Mouse (Mus musculus): ENCODE measurements around the gene Prss27. TPM values are rescaled to one million over a fixed set of nuclear protein-coding genes. Genes with fewer than 3 reads are reported as not detected.

Prss27 gene
- total and polyA plus RNA-seq, 2 experiments from 2014 or later = not detected

DNA sequence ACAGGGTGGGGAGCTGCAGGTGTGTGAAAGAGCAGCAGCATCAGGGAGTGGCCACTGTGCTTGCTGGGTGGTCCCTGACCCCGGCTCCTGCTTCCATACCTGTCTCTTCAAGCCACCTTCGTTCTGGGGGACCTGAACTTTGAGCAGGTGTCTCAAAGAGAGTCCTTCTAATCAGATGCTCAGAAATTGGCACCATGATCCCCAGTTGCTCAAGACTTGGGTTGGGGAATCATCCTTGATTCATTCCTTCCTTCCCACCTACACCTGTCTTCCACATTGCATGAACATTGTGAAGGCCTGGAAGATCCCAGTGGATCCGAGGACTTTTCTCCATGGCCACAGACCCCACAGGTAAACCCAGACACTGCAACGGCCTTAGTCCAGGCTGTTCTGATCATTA is 29.8 kb upstream of the Prss27 start:
- Histone ChIP-seq H3K9me3 (ENCODE audit: low read length) (no peaks in the 10 kb centered on the region), H3K4me2 (ENCODE audit: low read depth, low read length) (no peak overlapping the region), H3K36me3 (ENCODE audit: insufficient read depth, low read length) (no peaks in the 10 kb centered on the region), H3K27ac (no peak overlapping the region), H3K27me3 (ENCODE audit: insufficient read depth, low read length) (no peaks in the 10 kb centered on the region), H3K4me3 (ENCODE audit: low read length) (no peak overlapping the region), H3K9ac (replicated peaks; ENCODE audit: low read length) (no peak overlapping the region), H3K4me1 (ENCODE audit: insufficient read depth, low read length) (no peaks in the 10 kb centered on the region)
- DNase-seq (ENCODE audit: low spot score) (no peak), ATAC-seq (no peak)
- 77% methylated on average over 4 of the region's 4 CpGs for WGBS
- TF ChIP-seq CTCF (IDR thresholded peaks at IDR 0.05; ENCODE audit: low read depth) = no peak

DNA sequence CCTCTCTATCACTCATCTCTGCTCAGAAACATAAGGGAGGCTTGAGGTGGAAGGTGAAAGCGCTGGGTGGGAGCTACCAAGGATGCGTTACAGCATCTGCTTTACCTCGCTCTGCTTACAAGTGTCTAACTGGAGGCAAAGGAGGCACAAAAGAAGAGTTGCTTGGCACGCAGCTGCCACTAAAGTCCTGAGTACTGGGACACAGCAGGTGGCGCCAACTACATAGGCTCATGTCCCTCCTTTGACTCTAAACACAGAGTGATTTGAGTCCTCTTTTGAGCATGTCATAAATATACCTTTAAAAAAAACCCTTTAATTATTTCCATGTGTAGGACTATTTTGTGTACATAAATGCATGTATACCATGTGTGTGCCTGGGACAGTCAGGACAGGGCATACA is 28.3 kb upstream of the Prss27 start:
- TF ChIP-seq CTCF (IDR thresholded peaks at IDR 0.05; ENCODE audit: low read depth) = 0 out of 2 replicates have a peak, but pooled peaks have one; percentile 11
- DNase-seq (ENCODE audit: low spot score) = no peak
- Histone ChIP-seq H3K4me1 (ENCODE audit: insufficient read depth, low read length) (no peaks in the 10 kb centered on the region), H3K27ac (no peak overlapping the region), H3K27me3 (ENCODE audit: insufficient read depth, low read length) (no peaks in the 10 kb centered on the region), H3K9ac (replicated peaks; ENCODE audit: low read length) (no peak overlapping the region), H3K9me3 (ENCODE audit: low read length) (no peaks in the 10 kb centered on the region), H3K36me3 (ENCODE audit: insufficient read depth, low read length) (no peaks in the 10 kb centered on the region), H3K4me2 (ENCODE audit: low read depth, low read length) (no peak overlapping the region), H3K4me3 (ENCODE audit: low read length) (no peak overlapping the region)
- no peak for ATAC-seq
- 53% methylated on average over 5 of the region's 5 CpGs for WGBS

DNA sequence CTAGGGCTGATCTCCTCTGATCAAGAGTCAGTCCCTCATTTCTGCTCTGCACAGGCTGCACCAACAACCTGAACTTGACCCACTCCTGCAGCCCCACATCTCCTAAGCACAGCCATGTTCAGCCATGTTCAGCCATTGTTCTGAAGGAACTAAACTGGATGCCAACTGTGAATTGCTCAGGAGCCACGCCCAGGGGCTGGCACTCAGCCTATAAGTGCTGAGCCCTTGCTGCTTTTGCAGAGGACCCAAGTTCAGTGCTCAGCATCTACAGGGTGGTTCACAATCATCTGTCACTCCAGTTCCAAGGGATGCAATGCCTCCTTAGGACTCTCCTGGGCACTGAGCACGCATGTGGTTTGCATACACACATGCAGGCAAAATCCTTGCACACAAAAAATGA is 25.0 kb upstream of the Prss27 start:
- no peaks in the 10 kb centered on the region for H3K27me3 ChIP-seq (ENCODE audit: insufficient read depth, low read length)
- no peak overlapping the region for H3K4me3 ChIP-seq (ENCODE audit: low read length)
- H3K4me1 ChIP-seq (ENCODE audit: insufficient read depth, low read length) = no peaks in the 10 kb centered on the region
- 78% methylated on average over 2 of the region's 2 CpGs for WGBS
- H3K4me2 ChIP-seq (ENCODE audit: low read depth, low read length) = no peak overlapping the region
- H3K36me3 ChIP-seq (ENCODE audit: insufficient read depth, low read length) = no peaks in the 10 kb centered on the region
- no peak overlapping the region for H3K9ac ChIP-seq (replicated peaks; ENCODE audit: low read length)
- H3K27ac ChIP-seq = no peak overlapping the region
- no peaks in the 10 kb centered on the region for H3K9me3 ChIP-seq (ENCODE audit: low read length)
- no peak for TF ChIP-seq CTCF (IDR thresholded peaks at IDR 0.05; ENCODE audit: low read depth)
- ATAC-seq (no peak), DNase-seq (ENCODE audit: low spot score) (no peak)

DNA sequence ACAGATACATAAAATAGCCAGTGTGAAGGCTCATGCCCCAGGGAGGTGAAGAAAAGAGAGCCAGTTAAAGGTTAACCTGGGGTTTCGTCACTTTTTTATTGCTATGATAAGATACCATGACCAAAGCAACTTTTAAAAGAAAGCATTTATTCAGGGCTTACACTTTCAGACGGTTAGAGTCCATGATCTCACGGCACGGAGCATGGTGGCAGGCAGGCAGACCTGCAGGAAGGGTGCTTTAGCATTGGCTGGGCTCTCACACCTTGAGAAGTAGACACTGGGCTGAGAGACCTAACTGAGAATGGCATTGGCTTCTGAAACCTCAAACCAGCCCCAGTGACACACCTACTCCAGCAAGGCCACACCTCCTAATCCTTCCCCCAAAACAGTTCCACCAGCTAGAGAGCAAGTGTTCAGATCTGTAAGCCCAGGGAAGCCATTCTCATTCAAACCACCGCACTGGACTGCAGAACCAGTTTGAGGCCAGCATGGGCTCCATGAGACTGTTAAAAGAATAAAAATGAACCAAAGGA is 23.4 kb upstream of the Prss27 start:
- DNase-seq (ENCODE audit: low spot score) (no peak), ATAC-seq (no peak)
- TF ChIP-seq CTCF (IDR thresholded peaks at IDR 0.05; ENCODE audit: low read depth) = no peak
- no peaks in the 10 kb centered on the region for H3K27me3 ChIP-seq (ENCODE audit: insufficient read depth, low read length)
- H3K9me3 ChIP-seq (ENCODE audit: low read length) = no peaks in the 10 kb centered on the region
- H3K9ac ChIP-seq (replicated peaks; ENCODE audit: low read length) = no peak overlapping the region
- H3K27ac ChIP-seq = no peak overlapping the region
- no peak overlapping the region for H3K4me2 ChIP-seq (ENCODE audit: low read depth, low read length)
- no peaks in the 10 kb centered on the region for H3K36me3 ChIP-seq (ENCODE audit: insufficient read depth, low read length)
- WGBS = 88% methylated on average over 5 of the region's 5 CpGs
- H3K4me3 ChIP-seq (ENCODE audit: low read length) = no peak overlapping the region
- H3K4me1 ChIP-seq (ENCODE audit: insufficient read depth, low read length) = no peaks in the 10 kb centered on the region

DNA sequence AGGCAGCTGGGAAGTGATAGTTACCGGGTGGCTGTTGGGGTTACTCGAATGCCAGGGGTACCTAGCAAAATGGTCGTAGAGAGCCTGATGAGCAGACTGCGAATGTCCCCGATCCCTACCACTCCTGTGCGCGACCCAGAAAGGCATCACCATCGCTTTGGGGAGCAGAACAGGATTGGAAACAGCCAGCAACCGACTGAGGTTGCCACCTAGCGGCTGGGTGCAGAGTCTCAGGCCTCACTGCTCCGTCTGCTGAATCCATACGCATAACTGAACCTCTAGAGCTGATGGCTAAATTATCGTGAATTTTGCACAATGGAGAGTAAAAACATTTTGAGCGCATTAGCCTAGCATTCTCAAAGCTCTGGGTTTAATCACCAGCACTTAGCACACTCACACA is 22.2 kb upstream of the Prss27 start:
- H3K4me2 ChIP-seq (ENCODE audit: low read depth, low read length) = no peak overlapping the region
- no peak overlapping the region for H3K9ac ChIP-seq (replicated peaks; ENCODE audit: low read length)
- no peaks in the 10 kb centered on the region for H3K4me1 ChIP-seq (ENCODE audit: insufficient read depth, low read length)
- H3K27ac ChIP-seq = no peak overlapping the region
- no peaks in the 10 kb centered on the region for H3K9me3 ChIP-seq (ENCODE audit: low read length)
- DNase-seq (ENCODE audit: low spot score) = peak; percentile 13
- ATAC-seq = no peak
- H3K27me3 ChIP-seq (ENCODE audit: insufficient read depth, low read length) = no peaks in the 10 kb centered on the region
- TF ChIP-seq CTCF (IDR thresholded peaks at IDR 0.05; ENCODE audit: low read depth) = peak; percentile 62
- WGBS = 23% methylated on average over 14 of the region's 14 CpGs
- no peaks in the 10 kb centered on the region for H3K36me3 ChIP-seq (ENCODE audit: insufficient read depth, low read length)
- no peak overlapping the region for H3K4me3 ChIP-seq (ENCODE audit: low read length)

DNA sequence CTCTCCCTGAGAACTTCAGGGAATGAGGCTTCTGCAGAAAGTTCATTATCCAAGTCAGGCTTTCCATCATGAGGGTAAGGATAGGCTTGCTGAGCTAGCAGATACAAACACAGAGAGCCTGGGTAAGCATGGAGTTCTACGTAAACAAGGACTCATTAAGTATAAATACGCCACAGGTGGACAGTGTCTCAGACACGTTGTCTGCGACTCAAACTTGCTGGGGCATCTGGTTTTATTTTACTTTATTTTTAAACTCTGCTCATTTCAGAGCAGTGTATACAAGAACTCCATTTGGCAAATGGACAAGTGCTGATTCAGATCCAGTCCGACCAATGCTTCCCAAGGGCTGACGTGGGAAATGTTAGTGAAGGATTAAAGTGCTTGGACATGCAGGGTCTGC is 17.2 kb upstream of the Prss27 start:
- Histone ChIP-seq H3K9ac (replicated peaks; ENCODE audit: low read length) (no peak overlapping the region), H3K4me3 (ENCODE audit: low read length) (no peak overlapping the region), H3K9me3 (ENCODE audit: low read length) (no peaks in the 10 kb centered on the region), H3K27ac (no peak overlapping the region), H3K36me3 (ENCODE audit: insufficient read depth, low read length) (no peaks in the 10 kb centered on the region), H3K4me1 (ENCODE audit: insufficient read depth, low read length) (no peaks in the 10 kb centered on the region), H3K4me2 (ENCODE audit: low read depth, low read length) (no peak overlapping the region), H3K27me3 (ENCODE audit: insufficient read depth, low read length) (no peaks in the 10 kb centered on the region)
- TF ChIP-seq CTCF (IDR thresholded peaks at IDR 0.05; ENCODE audit: low read depth) = no peak
- 80% methylated on average over 6 of the region's 6 CpGs for WGBS
- DNase-seq (ENCODE audit: low spot score) = no peak
- no peak for ATAC-seq

DNA sequence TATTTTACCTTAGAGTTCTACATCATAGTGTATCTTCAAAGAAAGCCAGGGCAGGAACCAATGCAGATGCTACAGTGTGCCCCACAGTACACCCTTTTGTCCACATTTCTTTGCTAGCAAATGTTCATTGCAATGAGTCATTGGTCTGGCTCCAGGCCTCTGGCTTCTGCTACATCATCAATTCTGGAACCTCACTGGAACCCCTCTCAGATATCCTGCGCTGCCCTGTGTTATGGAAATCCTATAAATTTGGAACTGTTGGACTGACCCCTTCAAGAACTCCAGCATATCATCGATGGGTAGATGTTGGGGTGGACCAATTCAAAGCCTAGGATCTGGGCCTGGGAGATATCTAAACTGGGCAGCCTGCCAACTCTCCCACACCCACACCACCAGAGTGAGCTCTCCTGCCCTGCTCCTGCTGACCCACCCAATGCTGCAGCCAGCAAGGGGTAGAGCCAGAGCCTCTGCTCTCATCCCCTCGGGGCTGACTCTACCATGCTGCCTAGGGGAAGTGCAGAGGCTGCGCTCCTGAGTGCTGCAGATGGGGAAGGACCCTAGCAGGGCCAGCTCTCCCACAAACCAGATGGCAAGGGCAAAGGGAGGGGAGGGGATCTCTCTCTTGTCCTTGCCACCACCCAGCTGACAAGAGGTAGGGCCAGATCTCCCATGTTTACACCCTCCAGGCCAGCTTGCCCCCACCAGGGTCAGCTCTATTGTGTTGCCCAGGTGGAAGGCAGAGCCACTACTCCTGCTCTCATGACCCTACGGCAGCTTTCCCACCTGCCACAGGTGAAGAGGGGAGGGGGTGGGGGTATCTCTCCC is 16.4 kb upstream of the Prss27 start:
- ATAC-seq = no peak
- no peaks in the 10 kb centered on the region for H3K27me3 ChIP-seq (ENCODE audit: insufficient read depth, low read length)
- 78% methylated on average over 5 of the region's 5 CpGs for WGBS

More for the DNA sequence above, 16.4 kb upstream of the Prss27 start:
- no peak overlapping the region for H3K27ac ChIP-seq
- no peak overlapping the region for H3K4me3 ChIP-seq (ENCODE audit: low read length)
- H3K36me3 ChIP-seq (ENCODE audit: insufficient read depth, low read length) = no peaks in the 10 kb centered on the region
- H3K9me3 ChIP-seq (ENCODE audit: low read length) = no peaks in the 10 kb centered on the region
- H3K4me2 ChIP-seq (ENCODE audit: low read depth, low read length) = no peak overlapping the region
- H3K4me1 ChIP-seq (ENCODE audit: insufficient read depth, low read length) = no peaks in the 10 kb centered on the region
- no peak for DNase-seq (ENCODE audit: low spot score)
- TF ChIP-seq CTCF (IDR thresholded peaks at IDR 0.05; ENCODE audit: low read depth) = no peak
- H3K9ac ChIP-seq (replicated peaks; ENCODE audit: low read length) = no peak overlapping the region
